Mouse (Mus musculus) embryonic fibroblast, embryonic 13.5 days (primary cell): Measurements from ENCODE around the gene Gart.

Experiments
- CTCF ChIP-seq: IDR thresholded peaks from 2 replicates; pipeline ENCODE4 v1.5.1; 2011; ENCODE audit warnings: mild to moderate bottlenecking, control low read depth, low read length, moderate library complexity, borderline replicate concordance; ENCODE audit not compliant: insufficient read depth
- POLR2A ChIP-seq: IDR thresholded peaks from 2 replicates; pipeline ENCODE4 v1.6.1; 2011; ENCODE audit warnings: low read depth, mild to moderate bottlenecking, control low read depth, low read length, moderate library complexity

DNA sequence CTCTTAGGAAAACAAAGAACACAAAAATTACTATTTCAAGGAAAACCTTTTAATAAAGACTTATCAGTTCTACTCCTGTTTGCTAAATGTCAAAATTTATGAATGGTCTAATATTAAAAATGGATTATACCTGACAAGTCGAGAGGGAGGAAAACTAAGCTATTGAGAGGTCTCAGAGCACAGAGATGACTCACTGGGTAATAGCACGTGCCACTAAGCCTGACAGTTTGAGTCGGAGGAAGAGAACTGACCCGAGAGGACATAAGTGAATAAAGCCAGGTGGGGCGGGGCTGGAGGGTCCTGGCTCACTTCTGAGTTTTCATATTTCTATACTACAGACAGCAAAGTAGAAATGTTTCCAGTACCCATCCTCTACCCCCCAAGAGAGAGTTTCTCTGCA lies 39.6 kb upstream of the Gart start:
- TF ChIP-seq POLR2A (no peak), CTCF (no peak)
